Mouse (Mus musculus) CD4-positive naive resting alpha-beta T cell, adult 76 days (primary cell): ENCODE results near the gene Dlgap1. TPM values are rescaled to one million over a fixed set of nuclear protein-coding genes. Genes with fewer than 3 reads are reported as not detected.

ENCODE experiments used
- total RNA-seq: library from RNA; stranded (reverse); gene quantifications from one replicate; pipeline ENCODE4 v1.2.4, GENCODE M21; 2023

Gene Dlgap1
- not detected for total RNA-seq

DNA sequence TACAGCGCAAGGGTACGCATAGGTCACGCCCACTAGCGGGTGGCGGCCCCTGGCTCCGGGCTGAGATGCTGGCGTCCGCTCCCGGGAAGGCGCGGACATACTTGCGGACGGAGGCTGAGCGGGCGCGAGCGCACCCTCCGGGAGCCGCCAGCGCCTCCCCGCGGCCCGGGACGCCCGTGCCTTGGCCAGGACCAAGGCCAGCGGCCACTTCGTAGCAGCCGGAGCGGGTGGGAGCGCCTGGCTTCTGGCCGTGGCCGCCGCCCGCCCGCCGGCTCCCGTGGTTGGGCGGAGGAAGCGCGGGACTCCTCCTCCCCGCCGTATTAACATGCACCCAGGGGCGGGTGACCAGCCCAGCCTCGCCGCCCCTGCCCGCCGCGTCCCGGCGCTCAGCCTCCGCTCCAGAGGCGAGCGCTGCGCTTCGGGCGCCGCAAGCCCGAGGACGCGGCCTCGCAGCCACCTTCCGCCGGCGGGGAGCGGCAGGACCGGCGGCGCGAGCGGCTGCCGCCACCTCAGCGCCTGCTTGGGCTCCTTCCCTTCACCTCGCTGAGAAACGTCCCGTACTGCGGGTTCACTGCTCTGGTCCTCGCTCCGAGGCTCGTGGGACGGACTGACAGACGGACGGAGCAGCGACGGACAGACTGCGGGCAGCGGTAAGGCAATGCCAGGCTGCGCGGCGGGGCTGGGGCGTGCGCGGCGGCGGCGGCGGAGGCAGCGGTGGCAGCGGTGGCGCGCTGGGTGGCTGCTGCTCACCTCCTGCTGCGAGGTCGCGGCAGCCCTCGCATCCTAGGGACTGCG, at the start of gene Dlgap1:
Gene Dlgap1 (plus strand): TSS at position 53 of the 795 bp plus-strand sequence.

GRCm38 (mm10) chr17:70853436-70853905, 884.6 kb downstream of the Dlgap1 start, which contains the start of gene Tgif1:
Gene Tgif1, minus strand, starts transcription at chr17:70853546.

